Mouse (Mus musculus) ES-E14 (cell line): ENCODE data around the gene Atf7ip. TPM values are rescaled to one million over a fixed set of nuclear protein-coding genes. Genes with fewer than 3 reads are reported as not detected.

Experiments
- DNase-seq: peaks from one replicate; pipeline ENCODE4 v3.0.0-alpha.2; 2013; ENCODE audit warnings: low read depth, low spot score
- H3K27ac ChIP-seq: 2 replicates; pipeline ENCODE4 v1.5.1; 2012; ENCODE audit warnings: low read depth, mild to moderate bottlenecking, low read length, moderate library complexity, mixed read lengths; ENCODE audit not compliant: poor library complexity, insufficient read depth, severe bottlenecking
- H3K36me3 ChIP-seq: 2 replicates; pipeline ENCODE4 v1.6.1; 2012; ENCODE audit warnings: mild to moderate bottlenecking, low read length, moderate library complexity, mixed read lengths; ENCODE audit not compliant: control insufficient read depth, poor library complexity, insufficient read depth, severe bottlenecking
- H3K4me1 ChIP-seq, 2 experiments: fragments of 150-350 bp in 1 of 2; sonication (generic) in 1 of 2; 2 replicates each; pipeline ENCODE4 v1.6.1; 2012; ENCODE audit warnings: low read length in 2 of 2, mild to moderate bottlenecking in 1 of 2, mixed read lengths in 1 of 2; ENCODE audit not compliant: control insufficient read depth in 2 of 2, insufficient read depth in 2 of 2, poor library complexity in 1 of 2
- H3K4me3 ChIP-seq, 2 experiments: fragments of 150-350 bp in 1 of 2; sonication (generic) in 1 of 2; 2 replicates each; pipeline ENCODE4 v1.5.1; 2012; ENCODE audit warnings: low read length in 2 of 2, low read depth in 1 of 2, mild to moderate bottlenecking in 1 of 2, mixed read lengths in 1 of 2; ENCODE audit not compliant: insufficient read depth in 1 of 2, poor library complexity in 1 of 2, severe bottlenecking in 1 of 2
- H3K9ac ChIP-seq: 2 replicates; pipeline ENCODE4 v1.6.1; 2012; ENCODE audit warnings: low read depth, mild to moderate bottlenecking, low read length, mixed read lengths; ENCODE audit not compliant: poor library complexity, insufficient read depth, severe bottlenecking
- H3K9me3 ChIP-seq: fragments of 150-350 bp; sonication (generic); 2 replicates; pipeline ENCODE4 v1.6.1; 2012; ENCODE audit warnings: low read depth, mild to moderate bottlenecking, low read length; ENCODE audit not compliant: control insufficient read depth, insufficient read depth
- CHD2 ChIP-seq: IDR thresholded peaks from 2 replicates; pipeline ENCODE4 v1.6.1; 2014; ENCODE audit warnings: mild to moderate bottlenecking, low read depth, low read length, inconsistent platforms
- HCFC1 ChIP-seq: IDR thresholded peaks from 2 replicates; pipeline ENCODE4 v1.6.1; 2012; ENCODE audit warnings: low read length, inconsistent platforms, borderline replicate concordance; ENCODE audit not compliant: insufficient read depth
- MAFK ChIP-seq: IDR thresholded peaks from 2 replicates; pipeline ENCODE4 v1.6.1; 2014; ENCODE audit warnings: mild to moderate bottlenecking, low read depth, low read length, inconsistent platforms; ENCODE audit not compliant: insufficient read depth
- ZC3H11A ChIP-seq: IDR thresholded peaks from 2 replicates; pipeline ENCODE4 v1.6.1; 2012; ENCODE audit warnings: low read depth, mild to moderate bottlenecking, inconsistent platforms, low read length, borderline replicate concordance
- ZNF384 ChIP-seq: IDR thresholded peaks from 2 replicates; pipeline ENCODE4 v1.6.1; 2012; ENCODE audit warnings: low read depth, low read length, inconsistent platforms
- in situ Hi-C, 2 experiments: fragments of 600-800 bp; cut with MboI; formaldehyde crosslinking; loops; one replicate each; pipeline ENCODE4 v1.15.1; 2025; ENCODE audit warnings: low sequenced_read_pairs in 2 of 2, inconsistent platforms in 1 of 2; ENCODE audit not compliant: unreplicated experiment in 2 of 2
- total RNA-seq: library from RNA; depleted of rRNA; stranded (reverse); fragments of 300-350 nt; gene quantifications from 2 replicates; pipeline ENCODE4 v1.2.3, GENCODE M21; 2012

Atf7ip gene
- total RNA-seq, 1 experiment = 26.8 TPM

GRCm38 (mm10) chr6:136477878-136478277, 28.1 kb upstream of the Atf7ip start:
- Histone ChIP-seq H3K4me3 (no peak overlapping the region), H3K4me1 (peaks cover 0 to 9% of the 10 kb centered on the region in 2 experiments; a peak in 2 of 4 replicates), H3K9ac (no peak overlapping the region), H3K36me3 (peaks cover 4% of the 10 kb centered on the region; the same call in 1 of the 2 replicates), H3K27ac (no peak overlapping the region), H3K9me3 (0 out of 2 replicates have a peak, but pooled peaks cover 3% of the 10 kb centered on the region)
- no peak for TF ChIP-seq MAFK
- no peak for TF ChIP-seq HCFC1
- no peak for TF ChIP-seq CHD2
- no peak for TF ChIP-seq ZC3H11A
- TF ChIP-seq ZNF384 = no peak
- in situ Hi-C loops = no loop called here
- no peak for DNase-seq

- peaks cover 2 to 4% of the 10 kb centered on the region in 2 experiments; a peak in 2 of 4 replicates for H3K4me1 ChIP-seq
- TF ChIP-seq ZNF384 = no peak
- no peak overlapping the region for H3K27ac ChIP-seq
- no peak overlapping the region for H3K4me3 ChIP-seq
- no peak overlapping the region for H3K9ac ChIP-seq
- H3K9me3 ChIP-seq = peaks cover 2% of the 10 kb centered on the region; the same call in 1 of the 2 replicates
- in situ Hi-C loops = no loop called here
- H3K36me3 ChIP-seq = no peaks in the 10 kb centered on the region
- no peak for DNase-seq
These were observed 22.4 kb upstream of the Atf7ip start for GRCm38 (mm10) chr6:136483531-136483930.

- Histone ChIP-seq H3K4me1 (peaks cover 2 to 4% of the 10 kb centered on the region in 2 experiments; a peak in 2 of 4 replicates), H3K4me3 (no peak overlapping the region), H3K9ac (no peak overlapping the region), H3K9me3 (peaks cover 2% of the 10 kb centered on the region; the same call in 1 of the 2 replicates), H3K27ac (no peak overlapping the region), H3K36me3 (no peaks in the 10 kb centered on the region)
- in situ Hi-C loops = no loop called here
- TF ChIP-seq MAFK = no peak
- no peak for TF ChIP-seq ZC3H11A
- no peak for TF ChIP-seq HCFC1
- TF ChIP-seq CHD2 = no peak
- no peak for DNase-seq
These were observed 21.9 kb upstream of the Atf7ip start for GRCm38 (mm10) chr6:136484093-136484492.

GRCm38 (mm10) chr6:136486166-136486565, 19.8 kb upstream of the Atf7ip start:
- TF ChIP-seq ZNF384 (no peak), HCFC1 (no peak), MAFK (no peak), CHD2 (no peak), ZC3H11A (no peak)
- no peak overlapping the region for H3K27ac ChIP-seq
- peaks cover 2% of the 10 kb centered on the region; the same call in 1 of the 2 replicates for H3K9me3 ChIP-seq
- no peaks in the 10 kb centered on the region for H3K36me3 ChIP-seq
- peaks cover 2 to 6% of the 10 kb centered on the region in 2 experiments; a peak in 2 of 4 replicates for H3K4me1 ChIP-seq
- H3K9ac ChIP-seq = no peak overlapping the region
- DNase-seq = no peak
- in situ Hi-C loops = no loop called here
- H3K4me3 ChIP-seq = no peak overlapping the region

- H3K4me3 ChIP-seq = peak overlapping the region in 1 of 2 experiments; percentile 33; a peak in 2 of 4 replicates
- no peak overlapping the region for H3K27ac ChIP-seq
- no peaks in the 10 kb centered on the region for H3K36me3 ChIP-seq
- DNase-seq = no peak
- TF ChIP-seq ZNF384 (no peak), MAFK (no peak), CHD2 (no peak), ZC3H11A (no peak), HCFC1 (no peak)
- H3K9me3 ChIP-seq = peaks cover 2% of the 10 kb centered on the region; the same call in 1 of the 2 replicates
- in situ Hi-C loops = no loop called here
- H3K9ac ChIP-seq = peak overlapping the region; percentile 40; the same call in 1 of the 2 replicates
- peaks cover 2 to 10% of the 10 kb centered on the region in 2 experiments; a peak in 2 of 4 replicates for H3K4me1 ChIP-seq
These were observed 19.0 kb upstream of the Atf7ip start for GRCm38 (mm10) chr6:136486801-136487553.
